Mouse (Mus musculus) testis, adult 2 months (tissue): ENCODE data around the gene Rab7b.
A peak's percentile ranks its signal among the peaks of the same experiment; 100 is the strongest.

ENCODE experiments used
- CTCF ChIP-seq: fragments of 200-500 bp; IDR thresholded peaks from 2 replicates; pipeline ENCODE4 v1.5.1; 2012; ENCODE audit warnings: low read depth, mild to moderate bottlenecking, inconsistent platforms, low read length, moderate library complexity; ENCODE audit not compliant: control insufficient read depth, insufficient read depth, insufficient replicate concordance
- POLR2A ChIP-seq: fragments of 200-500 bp; IDR thresholded peaks from 2 replicates; pipeline ENCODE4 v1.6.1; 2012; ENCODE audit warnings: low read depth, mild to moderate bottlenecking, inconsistent platforms, low read length, moderate library complexity; ENCODE audit not compliant: control insufficient read depth

DNA sequence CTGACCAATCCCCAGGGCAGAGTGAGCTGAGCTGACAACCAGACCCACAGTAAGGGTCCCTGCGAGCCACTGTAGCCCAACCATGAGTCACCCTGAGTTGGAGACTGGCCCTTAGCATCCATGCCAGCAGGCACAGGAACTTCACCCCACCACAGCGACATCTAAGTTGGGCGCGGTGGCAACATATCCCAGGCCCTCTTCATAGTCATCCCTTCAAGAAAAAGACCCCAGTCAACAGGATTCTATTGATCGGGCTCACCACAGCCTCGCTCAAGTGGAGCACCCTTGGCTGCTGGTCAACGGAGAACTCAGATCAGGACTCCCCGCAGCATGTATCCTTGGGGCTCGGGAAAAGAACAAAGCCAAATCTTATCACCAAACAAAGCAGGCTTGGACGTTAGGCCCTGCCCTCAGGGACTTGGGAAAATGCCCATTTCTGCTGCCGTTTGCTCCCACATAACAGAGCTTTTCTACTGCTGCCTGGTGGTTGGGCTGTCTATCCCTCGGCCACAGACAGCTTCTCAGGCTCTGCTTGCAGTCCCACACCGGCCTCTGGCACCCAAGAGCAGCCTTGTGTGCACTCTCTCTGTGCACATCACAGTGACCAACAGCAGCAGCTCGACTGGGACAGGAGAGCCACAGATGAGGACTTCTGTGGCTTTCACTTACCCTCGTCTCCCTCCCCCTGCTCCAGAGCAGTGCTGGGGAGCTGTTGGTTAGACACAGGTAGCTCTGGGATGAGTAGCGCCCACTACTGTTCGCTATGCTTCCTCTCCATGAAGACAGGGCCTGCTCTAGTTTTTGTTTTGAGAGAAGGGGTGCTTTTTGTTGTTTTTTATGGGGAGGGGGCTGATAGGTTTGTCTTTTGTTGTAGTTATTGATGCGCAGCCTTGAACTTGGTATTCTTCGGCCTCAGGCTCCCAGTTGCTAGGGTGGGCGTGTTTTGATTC lies 26.2 kb downstream of the Rab7b start:
- TF ChIP-seq POLR2A (0 out of 2 replicates have a peak, but pooled peaks have one; percentile 3), CTCF (no peak)
